Mouse (Mus musculus): Measurements from ENCODE around the gene Gm28230. TPM values are rescaled to one million over a fixed set of nuclear protein-coding genes. Genes with fewer than 3 reads are reported as not detected.

The Gm28230 gene
- polyA plus RNA-seq, 1 experiment: not detected

DNA sequence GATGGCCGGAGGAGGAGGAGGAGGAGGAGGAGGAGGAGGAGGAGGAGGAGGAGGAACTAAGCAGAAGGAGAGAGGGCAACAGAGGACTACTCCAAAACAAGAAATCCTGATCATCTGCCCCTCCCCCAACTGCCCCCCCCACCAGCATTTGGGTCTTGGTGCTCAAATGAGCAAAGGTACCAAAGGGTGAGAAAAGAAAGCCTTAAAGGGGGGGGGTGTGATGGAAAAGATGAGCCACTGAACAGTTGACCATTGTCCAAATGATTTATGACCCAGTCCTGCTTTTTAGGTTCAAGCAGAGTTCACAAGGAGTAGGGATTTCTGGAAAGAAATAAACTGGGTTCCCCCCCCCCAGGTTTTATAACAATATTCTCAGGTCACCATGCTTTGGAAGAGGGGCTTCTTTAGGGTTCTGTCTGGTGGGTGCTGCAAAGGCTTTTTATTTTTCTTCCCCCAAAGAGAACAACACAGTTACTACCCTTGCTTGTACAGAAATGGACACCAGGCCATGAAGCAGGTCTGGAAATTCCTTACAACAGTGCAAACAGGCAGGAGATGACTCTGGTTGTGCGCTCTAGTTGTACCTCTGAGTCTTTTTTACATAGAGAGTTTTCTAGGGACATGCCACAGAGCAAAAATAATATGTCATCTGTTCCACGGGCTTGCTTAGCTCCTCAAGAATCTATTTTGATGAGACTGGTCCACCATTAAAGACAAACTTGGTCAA is 14.9 kb downstream of the Gm28230 start:
- Histone ChIP-seq H3K27ac (ENCODE audit: control insufficient read depth, insufficient read depth, low read depth, low read length, poor library complexity) (no peak overlapping the region), H3K4me3 (replicated peaks; ENCODE audit: control insufficient read depth, low read depth, low read length) (no peak overlapping the region), H3K4me1 (ENCODE audit: control insufficient read depth, insufficient read depth, low read length) (no peaks in the 10 kb centered on the region)
- TF ChIP-seq POLR2A (IDR thresholded peaks at IDR 0.05; ENCODE audit: borderline replicate concordance, control insufficient read depth, low read depth, low read length) (no peak), CTCF (IDR thresholded peaks at IDR 0.05; ENCODE audit: control insufficient read depth, insufficient read depth, low read length) (no peak)
- 67% methylated on average over 2 of the region's 3 CpGs for WGBS

DNA sequence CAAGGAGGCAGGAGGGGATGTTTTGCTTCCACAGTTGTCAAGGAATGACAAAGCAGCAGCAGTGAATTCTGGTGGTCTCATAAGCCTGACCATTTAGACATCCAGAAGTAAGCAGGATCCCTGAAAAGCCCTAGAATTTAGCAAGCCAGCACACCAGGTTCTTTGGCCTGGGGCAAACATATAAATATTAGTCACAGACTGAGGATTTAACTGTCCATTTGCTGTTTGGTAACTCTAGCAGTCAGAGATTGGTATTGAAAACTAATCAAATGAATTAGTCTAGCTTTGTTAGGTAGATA is 15.4 kb downstream of the Gm28230 start:
- no peak overlapping the region for H3K27ac ChIP-seq (ENCODE audit: control insufficient read depth, insufficient read depth, low read depth, low read length, poor library complexity)
- no peak for TF ChIP-seq CTCF (IDR thresholded peaks at IDR 0.05; ENCODE audit: control insufficient read depth, insufficient read depth, low read length)
- no peak for TF ChIP-seq POLR2A (IDR thresholded peaks at IDR 0.05; ENCODE audit: borderline replicate concordance, control insufficient read depth, low read depth, low read length)
- H3K4me3 ChIP-seq (replicated peaks; ENCODE audit: control insufficient read depth, low read depth, low read length): no peak overlapping the region
- no peaks in the 10 kb centered on the region for H3K4me1 ChIP-seq (ENCODE audit: control insufficient read depth, insufficient read depth, low read length)

DNA sequence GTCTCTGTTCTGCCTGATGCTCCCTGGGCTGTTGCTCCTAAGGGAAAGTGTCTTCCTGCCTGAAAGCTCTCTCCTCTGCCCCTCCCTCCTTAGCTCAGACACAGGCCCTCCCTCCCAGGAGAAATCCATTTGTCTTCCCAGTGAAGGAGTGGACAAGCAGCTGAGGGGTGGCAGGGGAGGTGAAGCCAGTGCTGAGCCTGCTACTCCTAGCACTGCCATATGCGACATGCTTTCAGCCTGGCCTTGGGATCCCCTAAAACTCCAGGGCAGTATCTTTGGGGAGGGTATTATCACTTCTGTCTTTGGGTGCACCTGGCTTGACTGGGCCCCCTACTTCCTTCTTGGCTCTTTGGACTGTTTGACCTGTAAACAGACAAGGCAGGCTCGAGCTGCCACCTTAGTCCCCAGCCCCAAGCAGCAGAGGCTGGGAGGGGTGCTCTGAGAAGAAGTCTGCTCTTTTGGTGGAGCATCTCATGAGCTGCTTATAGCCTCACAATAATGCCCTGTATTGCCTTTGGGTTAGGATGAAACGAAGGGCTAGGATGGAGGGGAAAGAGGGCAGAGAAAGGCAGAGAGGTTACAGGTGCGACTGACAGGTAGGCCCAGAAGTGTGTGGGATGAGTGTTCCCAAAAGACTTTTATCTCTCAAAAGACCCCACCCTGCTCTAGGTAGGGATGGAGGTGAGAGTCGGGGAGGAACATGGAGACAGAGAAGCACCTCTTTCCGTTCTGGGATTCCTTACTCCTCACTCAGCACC is 19.2 kb downstream of the Gm28230 start:
- TF ChIP-seq POLR2A (IDR thresholded peaks at IDR 0.05; ENCODE audit: borderline replicate concordance, control insufficient read depth, low read depth, low read length): no peak
- H3K4me1 ChIP-seq (ENCODE audit: control insufficient read depth, insufficient read depth, low read length): no peaks in the 10 kb centered on the region
- no peak overlapping the region for H3K27ac ChIP-seq (ENCODE audit: control insufficient read depth, insufficient read depth, low read depth, low read length, poor library complexity)
- H3K4me3 ChIP-seq (replicated peaks; ENCODE audit: control insufficient read depth, low read depth, low read length): no peak overlapping the region
- 24% methylated on average over 6 of the region's 6 CpGs for WGBS

DNA sequence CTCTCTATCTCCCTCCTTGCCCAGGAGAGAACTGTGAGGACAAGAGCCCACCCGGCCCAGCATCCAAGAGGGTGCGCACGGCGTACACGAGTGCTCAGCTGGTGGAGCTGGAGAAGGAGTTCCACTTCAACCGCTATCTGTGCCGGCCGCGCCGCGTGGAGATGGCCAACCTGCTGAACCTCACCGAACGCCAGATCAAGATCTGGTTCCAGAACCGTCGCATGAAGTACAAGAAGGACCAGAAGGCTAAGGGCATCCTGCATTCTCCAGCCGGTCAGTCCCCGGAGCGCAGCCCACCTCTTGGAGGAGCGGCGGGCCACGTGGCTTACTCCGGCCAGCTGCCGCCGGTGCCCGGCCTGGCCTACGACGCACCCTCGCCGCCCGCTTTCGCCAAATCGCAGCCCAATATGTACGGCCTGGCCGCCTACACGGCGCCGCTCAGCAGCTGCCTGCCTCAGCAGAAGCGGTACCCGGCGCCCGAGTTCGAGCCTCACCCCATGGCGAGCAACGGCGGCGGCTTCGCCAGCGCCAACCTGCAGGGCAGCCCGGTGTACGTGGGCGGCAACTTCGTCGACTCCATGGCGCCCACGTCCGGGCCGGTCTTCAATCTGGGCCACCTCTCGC is 19.9 kb downstream of the Gm28230 start:
- H3K4me3 ChIP-seq (replicated peaks; ENCODE audit: control insufficient read depth, low read depth, low read length): no peak overlapping the region
- 7% methylated on average over 58 of the region's 58 CpGs for WGBS
- no peak for TF ChIP-seq CTCF (IDR thresholded peaks at IDR 0.05; ENCODE audit: control insufficient read depth, insufficient read depth, low read length)
- TF ChIP-seq POLR2A (IDR thresholded peaks at IDR 0.05; ENCODE audit: borderline replicate concordance, control insufficient read depth, low read depth, low read length): no peak

DNA sequence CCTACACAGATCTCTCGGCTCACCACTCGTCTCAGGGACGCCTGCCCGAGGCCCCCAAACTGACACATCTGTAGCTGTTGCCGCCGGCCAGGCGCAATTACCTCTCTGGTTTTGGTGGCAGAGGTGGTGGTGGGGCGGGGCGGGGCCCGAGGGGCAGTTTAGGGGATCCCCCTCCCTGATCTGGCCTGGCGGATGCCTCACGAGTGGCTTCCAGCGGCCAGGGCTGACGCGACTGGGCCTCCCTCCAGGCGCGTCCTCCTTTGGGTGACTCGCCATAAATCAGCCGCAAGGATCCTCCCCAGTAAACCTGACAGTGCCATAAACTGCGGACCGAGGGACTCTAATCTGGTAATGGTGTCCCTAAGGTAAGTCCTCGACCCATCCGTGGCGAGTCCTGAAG is 20.5 kb downstream of the Gm28230 start:
- TF ChIP-seq POLR2A (IDR thresholded peaks at IDR 0.05; ENCODE audit: borderline replicate concordance, control insufficient read depth, low read depth, low read length) (no peak), CTCF (IDR thresholded peaks at IDR 0.05; ENCODE audit: control insufficient read depth, insufficient read depth, low read length) (no peak)
- Histone ChIP-seq H3K4me1 (ENCODE audit: control insufficient read depth, insufficient read depth, low read length) (no peaks in the 10 kb centered on the region), H3K4me3 (replicated peaks; ENCODE audit: control insufficient read depth, low read depth, low read length) (no peak overlapping the region), H3K27ac (ENCODE audit: control insufficient read depth, insufficient read depth, low read depth, low read length, poor library complexity) (no peak overlapping the region)
- 10% methylated on average over 24 of the region's 24 CpGs for WGBS

More for the DNA sequence above, 19.9 kb downstream of the Gm28230 start:
- Histone ChIP-seq H3K4me1 (ENCODE audit: control insufficient read depth, insufficient read depth, low read length) (no peaks in the 10 kb centered on the region), H3K27ac (ENCODE audit: control insufficient read depth, insufficient read depth, low read depth, low read length, poor library complexity) (no peak overlapping the region)

DNA sequence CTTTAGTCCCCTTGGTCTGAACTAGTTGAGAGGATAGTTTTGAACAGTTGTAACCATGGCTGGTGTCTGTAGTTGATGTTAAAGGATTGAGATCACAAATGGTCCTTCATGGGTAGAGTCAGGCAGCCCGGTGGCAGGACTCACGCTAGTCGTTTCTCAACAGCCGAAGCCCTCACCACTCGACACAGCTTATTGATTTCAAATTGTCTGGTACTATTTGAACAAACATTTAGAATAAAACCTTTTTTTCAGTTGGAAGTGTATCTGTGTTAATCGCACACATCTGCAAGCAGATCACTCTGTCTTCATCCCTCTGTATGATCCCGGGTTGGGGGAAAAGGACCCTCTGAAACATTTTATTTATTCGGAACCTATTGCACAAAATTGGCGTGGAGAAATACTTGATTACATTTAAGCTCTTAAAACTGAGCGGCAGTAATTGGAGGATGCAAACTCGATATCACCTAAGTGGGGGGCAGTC is 21.2 kb downstream of the Gm28230 start:
- 35% methylated on average over 11 of the region's 11 CpGs for WGBS
- H3K27ac ChIP-seq (ENCODE audit: control insufficient read depth, insufficient read depth, low read depth, low read length, poor library complexity): no peak overlapping the region
- no peaks in the 10 kb centered on the region for H3K4me1 ChIP-seq (ENCODE audit: control insufficient read depth, insufficient read depth, low read length)
- H3K4me3 ChIP-seq (replicated peaks; ENCODE audit: control insufficient read depth, low read depth, low read length): no peak overlapping the region
- TF ChIP-seq CTCF (IDR thresholded peaks at IDR 0.05; ENCODE audit: control insufficient read depth, insufficient read depth, low read length): no peak
- no peak for TF ChIP-seq POLR2A (IDR thresholded peaks at IDR 0.05; ENCODE audit: borderline replicate concordance, control insufficient read depth, low read depth, low read length)

DNA sequence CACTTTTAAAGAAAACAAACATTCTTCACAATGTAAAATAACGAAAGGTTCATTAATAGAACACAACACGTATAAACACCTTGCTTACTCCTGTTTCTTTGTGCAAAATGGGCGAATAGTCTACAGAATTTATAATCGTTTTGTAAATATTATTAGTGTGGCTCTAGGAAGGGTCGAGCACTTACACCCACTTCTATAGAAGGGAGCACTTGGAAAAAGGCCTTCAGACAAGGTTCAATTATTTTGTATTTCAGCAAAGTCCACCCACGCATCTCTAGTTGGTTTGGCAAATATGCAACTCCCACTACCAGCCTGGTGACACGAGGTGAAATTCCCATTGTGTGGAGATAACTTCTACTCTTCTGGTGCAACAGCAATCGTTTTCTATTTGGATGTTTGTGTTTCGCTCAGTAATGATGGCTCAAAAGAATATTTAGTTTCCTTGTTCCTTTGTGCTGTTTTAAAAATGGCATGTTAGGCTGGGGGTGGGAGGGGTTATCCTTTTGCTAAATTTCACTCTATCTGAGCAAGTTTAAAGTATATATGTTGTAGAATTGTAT is 22.0 kb downstream of the Gm28230 start:
- H3K4me1 ChIP-seq (ENCODE audit: control insufficient read depth, insufficient read depth, low read length): no peaks in the 10 kb centered on the region
- H3K27ac ChIP-seq (ENCODE audit: control insufficient read depth, insufficient read depth, low read depth, low read length, poor library complexity): no peak overlapping the region
- WGBS: 25% methylated on average over 9 of the region's 9 CpGs
- TF ChIP-seq CTCF (IDR thresholded peaks at IDR 0.05; ENCODE audit: control insufficient read depth, insufficient read depth, low read length) (no peak), POLR2A (IDR thresholded peaks at IDR 0.05; ENCODE audit: borderline replicate concordance, control insufficient read depth, low read depth, low read length) (no peak)
- no peak overlapping the region for H3K4me3 ChIP-seq (replicated peaks; ENCODE audit: control insufficient read depth, low read depth, low read length)
